Mouse (Mus musculus) stomach, embryonic 14.5 days (tissue): ENCODE data around the gene Eif1. TPM values are rescaled to one million over a fixed set of nuclear protein-coding genes. Genes with fewer than 3 reads are reported as not detected.
A peak's percentile ranks its signal among the peaks of the same experiment; 100 is the strongest.
"Not testable (repeated sequence)": the region's sequence is repeated elsewhere in the genome, so short reads cannot be mapped to it uniquely, and the experiment has no call there.

Source experiments
- ATAC-seq: fragments of 200-750 bp; cut with Nextera tagmentation; 2 replicates; pipeline ENCODE4 v1.8.0; 2017; ENCODE audit warnings: low read depth, moderate TSS enrichment; ENCODE audit not compliant: insufficient number of reproducible peaks, insufficient read depth, low FRiP score
- H3K27ac ChIP-seq: fragments of 300-500 bp; sonication (generic); 2 replicates; pipeline ENCODE4 v1.5.1; 2014; ENCODE audit warnings: mild to moderate bottlenecking, low read length, moderate library complexity, mixed read lengths
- H3K27me3 ChIP-seq: fragments of 300-500 bp; sonication (generic); 2 replicates; pipeline ENCODE4 v1.6.1; 2014; ENCODE audit warnings: low read length, control low read depth, mixed read lengths; ENCODE audit not compliant: control insufficient read depth, insufficient read depth
- H3K36me3 ChIP-seq: fragments of 300-500 bp; sonication (generic); 2 replicates; pipeline ENCODE4 v1.6.1; 2014; ENCODE audit warnings: mild to moderate bottlenecking, control low read depth, low read length, moderate library complexity, mixed read lengths; ENCODE audit not compliant: control insufficient read depth, insufficient read depth
- H3K4me1 ChIP-seq: fragments of 300-500 bp; sonication (generic); 2 replicates; pipeline ENCODE4 v1.6.1; 2014; ENCODE audit warnings: low read length, control low read depth, mixed read lengths; ENCODE audit not compliant: control insufficient read depth, insufficient read depth
- H3K4me2 ChIP-seq: fragments of 300-500 bp; sonication (generic); replicated peaks from 2 replicates; pipeline ENCODE4 v1.6.1; 2014; ENCODE audit warnings: low read depth, low read length, control low read depth
- H3K4me3 ChIP-seq: fragments of 300-500 bp; sonication (generic); 2 replicates; pipeline ENCODE4 v1.5.1; 2014; ENCODE audit warnings: low read depth, low read length, control low read depth
- H3K9ac ChIP-seq: fragments of 300-500 bp; sonication (generic); replicated peaks from 2 replicates; pipeline ENCODE4 v1.6.1; 2014; ENCODE audit warnings: low read depth, mild to moderate bottlenecking, control low read depth, low read length, moderate library complexity, mixed read lengths
- H3K9me3 ChIP-seq: fragments of 300-500 bp; sonication (generic); 2 replicates; pipeline ENCODE4 v1.6.1; 2016; ENCODE audit warnings: low read depth, low read length, control low read depth; ENCODE audit not compliant: control insufficient read depth
- WGBS: fragments of 180-500 bp; shearing (Covaris S2); extraction: QIAGEN DNeasy Blood & Tissue Kit; methylation state at CpG from one replicate; pipeline ENCODE4 v1.1.7; 2014; 5-methylcytosine and 5-hydroxymethylcytosine counted together
- polyA plus RNA-seq: library from polyadenylated mRNA; unstranded; fragments of >200 nt; fragmentation: Nextera tagmentation; extraction: Ambion mirVana; gene quantifications from 2 replicates; pipeline ENCODE4 v1.2.1, GENCODE M21; 2014

The Eif1 gene
- polyA plus RNA-seq, 1 experiment from 2014 or later: 2,105 TPM

DNA sequence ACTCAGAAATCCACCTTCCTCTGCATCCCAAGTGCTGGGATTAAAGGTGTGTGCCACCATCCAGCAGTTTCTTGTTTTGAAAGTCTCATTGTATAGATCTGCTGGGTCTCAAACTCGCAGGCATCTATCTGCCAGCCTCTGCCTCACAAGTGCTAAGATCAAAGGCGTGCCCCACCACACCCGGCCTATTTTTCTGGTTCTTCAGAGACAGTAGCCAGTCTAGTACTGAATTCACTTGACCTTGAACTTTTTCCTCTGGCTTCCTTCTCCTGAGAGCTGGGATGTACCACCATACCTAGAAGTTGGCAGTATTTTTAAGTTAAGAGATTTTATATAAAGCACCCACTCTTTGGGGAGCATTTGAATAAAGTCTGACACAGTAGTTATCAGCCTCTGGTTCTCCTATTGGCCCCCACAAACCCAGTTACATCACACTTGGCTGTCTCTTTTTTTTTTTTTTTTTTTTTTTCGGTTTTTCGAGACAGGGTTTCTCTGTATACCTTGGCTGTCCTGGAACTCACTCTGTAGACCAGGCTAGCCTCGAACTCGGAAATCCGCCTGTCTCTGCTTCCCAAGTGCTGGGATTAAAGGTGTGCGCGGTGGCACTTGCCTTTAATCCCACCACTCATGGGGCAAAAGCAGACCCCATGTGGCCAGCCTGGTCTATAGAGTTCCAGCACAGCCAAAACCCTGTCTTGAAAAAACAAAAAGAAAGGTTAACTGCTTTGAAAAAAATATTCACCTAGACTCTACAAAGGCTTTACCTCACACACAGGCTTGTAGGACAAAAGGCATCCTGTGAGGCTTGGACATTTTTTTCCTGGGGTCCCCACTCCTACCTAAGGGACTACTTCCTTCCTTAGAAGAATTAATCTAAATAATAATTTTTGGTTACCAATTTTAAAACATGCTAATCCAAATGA, 895 bp upstream of the Eif1 start:
- Histone ChIP-seq H3K27ac (no peak overlapping the region), H3K9ac (no peak overlapping the region), H3K4me2 (peak overlapping the region; percentile 32), H3K9me3 (no peaks in the 10 kb centered on the region), H3K4me1 (no peaks in the 10 kb centered on the region), H3K27me3 (no peaks in the 10 kb centered on the region), H3K36me3 (peaks cover 19% of the 10 kb centered on the region), H3K4me3 (peak overlapping the region; percentile 10)
- no peak for ATAC-seq
- WGBS: 82% methylated on average over 10 of the region's 10 CpGs

DNA sequence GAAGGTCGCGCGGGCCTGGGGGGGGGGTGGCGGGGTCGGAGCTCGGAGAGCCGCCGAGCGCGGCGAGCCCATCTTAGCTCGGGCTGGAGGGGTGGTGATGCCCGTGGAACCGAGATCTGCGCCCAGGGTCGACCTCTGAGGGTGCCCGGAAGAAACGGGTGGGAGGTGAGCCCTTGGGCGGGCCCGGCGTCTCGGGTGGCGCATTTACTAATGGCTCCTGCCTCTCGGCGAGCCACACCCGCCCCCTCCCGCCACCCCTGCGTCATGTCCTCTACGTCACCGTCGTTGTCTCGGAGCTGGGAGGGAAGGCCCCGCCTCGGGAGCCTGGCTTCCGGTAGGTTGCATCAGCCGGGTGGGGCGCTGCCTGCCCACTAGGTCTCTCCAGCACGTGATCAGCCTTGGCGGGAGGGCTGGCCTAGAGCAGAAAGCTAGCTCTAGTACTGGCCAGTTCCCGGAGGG, 516 bp downstream of the Eif1 start:
- 0% methylated on average over 40 of the region's 40 CpGs for WGBS
- Histone ChIP-seq H3K9ac (peak overlapping the region; percentile 91), H3K27me3 (no peaks in the 10 kb centered on the region)

DNA sequence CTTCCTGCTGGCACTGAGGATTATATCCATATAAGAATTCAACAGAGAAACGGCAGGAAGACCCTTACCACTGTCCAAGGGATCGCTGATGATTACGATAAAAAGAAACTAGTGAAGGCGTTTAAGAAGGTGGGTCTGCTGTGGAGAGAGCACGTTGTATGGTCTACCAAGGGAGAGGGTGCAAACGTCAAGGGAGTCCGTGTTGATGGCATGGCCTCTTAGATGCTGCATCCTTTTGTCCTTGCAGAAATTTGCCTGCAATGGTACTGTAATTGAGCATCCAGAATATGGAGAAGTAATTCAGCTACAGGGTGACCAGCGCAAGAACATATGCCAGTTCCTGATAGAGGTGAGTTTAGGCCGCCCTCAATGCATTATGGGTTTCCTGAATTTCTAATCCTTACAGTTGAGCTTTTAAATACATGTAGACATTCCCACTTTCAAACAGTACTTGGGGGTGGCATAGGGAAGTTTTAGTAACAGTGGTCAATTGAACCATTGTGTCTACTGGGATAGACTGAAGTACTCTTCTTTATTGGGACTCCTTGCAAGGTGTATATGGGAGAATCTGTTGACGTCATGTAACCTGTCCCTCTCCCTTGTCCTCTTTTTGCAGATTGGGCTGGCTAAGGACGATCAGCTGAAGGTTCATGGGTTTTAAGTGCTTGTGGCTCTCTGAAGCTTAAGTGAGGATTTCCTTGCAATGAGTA, 1.2 kb downstream of the Eif1 start:
- peak overlapping the region; percentile 80 for H3K4me2 ChIP-seq
- peak overlapping the region; percentile 95 for H3K27ac ChIP-seq
- H3K36me3 ChIP-seq: peaks cover 19% of the 10 kb centered on the region
- H3K4me1 ChIP-seq, H3K27me3 ChIP-seq, H3K9me3 ChIP-seq, ATAC-seq: not testable (repeated sequence)
- WGBS: 18% methylated on average over 11 of the region's 11 CpGs
- peak overlapping the region; percentile 40 for H3K9ac ChIP-seq
- H3K4me3 ChIP-seq: peak overlapping the region; percentile 54

More for the DNA sequence above, 516 bp downstream of the Eif1 start:
- H3K4me3 ChIP-seq: peak overlapping the region; percentile 54
- H3K27ac ChIP-seq: peak overlapping the region; percentile 95
- H3K9me3 ChIP-seq: no peaks in the 10 kb centered on the region
- no peaks in the 10 kb centered on the region for H3K4me1 ChIP-seq
- H3K36me3 ChIP-seq: peaks cover 19% of the 10 kb centered on the region
- H3K4me2 ChIP-seq: peak overlapping the region; percentile 80
- ATAC-seq: peak; percentile 85

DNA sequence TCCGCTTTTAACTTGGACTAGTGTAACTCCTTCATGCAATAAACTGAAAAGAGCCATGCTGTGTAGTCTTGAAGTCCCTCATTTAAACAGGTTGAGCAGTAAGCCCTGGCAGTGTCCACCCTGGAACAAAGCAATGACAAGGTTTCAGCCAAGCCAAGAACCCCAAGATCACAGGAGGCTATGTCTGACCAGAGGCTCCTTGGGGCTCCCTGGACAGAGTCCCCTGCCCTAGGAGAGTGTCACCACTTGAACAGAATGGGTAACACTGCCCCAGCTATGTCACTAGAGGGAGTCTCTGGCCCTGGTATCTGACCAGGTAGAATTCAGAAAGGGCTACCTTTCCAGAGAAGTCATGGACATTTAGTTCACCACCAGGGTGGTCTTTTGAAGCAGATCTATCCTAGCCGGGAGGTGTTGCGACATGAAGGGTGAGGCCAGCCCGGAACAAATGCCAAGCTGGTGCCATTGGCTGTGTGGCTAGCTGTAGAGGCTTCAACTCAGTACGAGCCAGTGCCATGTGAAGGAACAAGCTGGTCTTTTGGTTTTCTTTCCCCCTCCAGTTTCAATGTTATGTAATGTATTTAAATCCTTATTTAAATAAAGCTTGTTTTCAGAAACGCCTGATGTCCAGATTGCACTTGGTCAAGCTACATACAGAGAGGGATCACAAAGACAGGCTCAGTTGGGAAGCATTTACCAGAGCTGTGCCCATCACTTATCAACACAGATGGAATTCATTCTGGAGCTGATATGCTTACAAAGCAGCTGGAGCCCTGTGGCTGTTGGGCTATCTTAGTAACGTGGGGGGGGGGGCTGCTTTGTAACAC, 2.0 kb downstream of the Eif1 start:
- H3K4me2 ChIP-seq, H3K27me3 ChIP-seq, H3K9ac ChIP-seq, H3K27ac ChIP-seq, H3K9me3 ChIP-seq, H3K4me3 ChIP-seq, ATAC-seq, H3K4me1 ChIP-seq: not testable (repeated sequence)
- H3K36me3 ChIP-seq: peaks cover 19% of the 10 kb centered on the region
- WGBS: 83% methylated on average over 7 of the region's 7 CpGs

DNA sequence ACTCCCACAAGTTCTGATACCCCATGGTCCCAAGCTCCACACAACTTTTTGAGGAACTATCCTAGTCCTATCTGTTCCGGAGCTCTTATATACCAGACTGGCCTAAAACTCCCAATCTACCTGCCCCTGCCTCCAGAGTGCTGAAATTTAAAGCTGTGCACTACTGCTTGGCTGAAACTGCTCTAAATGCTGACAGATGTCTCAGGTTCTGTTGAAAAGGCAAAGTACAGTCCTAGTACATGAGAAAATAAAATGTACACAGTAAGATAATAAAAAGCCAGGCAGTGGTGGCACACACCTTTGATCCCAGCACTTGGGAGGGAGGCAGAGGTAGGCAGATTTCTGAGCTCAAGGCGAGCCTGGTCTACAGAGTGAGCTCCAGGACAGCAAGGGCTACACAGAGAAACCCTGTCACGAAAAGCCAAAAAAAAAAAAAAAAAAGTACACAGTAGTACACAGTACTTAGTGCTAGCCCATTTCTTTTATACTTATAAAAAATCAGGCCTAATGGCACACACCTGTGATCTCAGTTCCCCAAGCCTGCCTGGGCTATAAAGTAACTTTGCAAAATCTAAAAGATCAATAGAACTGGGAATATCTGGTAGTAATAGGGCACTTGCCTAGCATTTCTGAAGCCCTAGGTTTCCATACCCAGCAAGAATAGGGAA, 3.0 kb downstream of the Eif1 start:
- Histone ChIP-seq H3K27ac (no peak overlapping the region), H3K9ac (no peak overlapping the region), H3K4me3 (no peak overlapping the region), H3K36me3 (peaks cover 19% of the 10 kb centered on the region), H3K4me1 (no peaks in the 10 kb centered on the region), H3K4me2 (no peak overlapping the region), H3K27me3 (no peaks in the 10 kb centered on the region), H3K9me3 (no peaks in the 10 kb centered on the region)
- ATAC-seq: no peak
- 72% methylated on average over 3 of the region's 3 CpGs for WGBS

DNA sequence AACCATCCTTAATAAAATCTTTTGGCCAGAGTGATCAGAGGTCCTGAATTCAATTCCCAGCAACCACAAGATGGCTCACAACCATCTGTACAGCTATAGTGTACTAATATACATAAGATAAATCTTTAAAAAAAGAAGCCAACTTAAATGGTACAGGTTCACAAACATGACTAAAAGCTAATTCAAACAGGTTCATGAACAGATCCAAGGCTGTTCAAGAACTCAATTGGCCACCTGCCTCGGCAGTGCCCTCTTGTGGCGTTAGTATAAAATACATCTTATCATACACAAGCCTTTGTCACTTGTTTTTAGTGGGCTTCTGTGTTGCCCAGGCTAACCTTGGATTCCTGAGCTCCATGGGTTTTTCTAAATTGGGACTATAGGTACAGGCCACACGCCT, 3.9 kb downstream of the Eif1 start:
- Histone ChIP-seq H3K4me1 (no peaks in the 10 kb centered on the region), H3K4me3 (no peak overlapping the region), H3K9me3 (no peaks in the 10 kb centered on the region), H3K27ac (no peak overlapping the region), H3K9ac (no peak overlapping the region), H3K36me3 (peaks cover 19% of the 10 kb centered on the region), H3K4me2 (no peak overlapping the region), H3K27me3 (no peaks in the 10 kb centered on the region)
- ATAC-seq: no peak
- WGBS: 17% methylated on average over 3 of the region's 3 CpGs

DNA sequence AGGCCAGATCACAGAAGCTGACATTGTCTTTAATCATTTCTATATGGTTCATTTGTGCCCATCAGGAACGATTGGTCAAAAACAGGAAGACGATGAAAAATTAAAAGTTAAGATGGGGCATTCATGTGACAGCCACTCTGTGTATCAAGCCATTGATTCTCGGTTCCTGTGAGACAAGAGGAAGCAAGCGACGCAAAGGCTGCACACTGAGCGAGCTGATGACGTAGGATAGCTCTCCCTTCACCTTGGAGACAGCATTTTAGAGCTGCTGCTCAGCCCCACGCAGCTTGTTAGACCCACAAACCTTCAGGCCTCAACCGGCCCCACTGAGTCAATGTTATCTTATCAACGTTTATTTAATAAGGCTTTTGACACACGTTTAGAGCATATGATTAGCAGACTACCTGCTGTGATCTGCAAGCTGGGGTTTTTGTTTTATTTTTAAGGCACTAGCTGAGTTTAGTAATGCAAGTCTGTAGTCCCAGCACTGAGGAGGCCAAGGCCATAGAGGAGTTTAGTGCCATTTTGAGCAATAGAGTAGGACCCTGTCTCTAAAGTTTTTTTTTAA, 5.5 kb downstream of the Eif1 start:
- no peak overlapping the region for H3K4me2 ChIP-seq
- H3K9me3 ChIP-seq: no peaks in the 10 kb centered on the region
- no peak overlapping the region for H3K27ac ChIP-seq
- H3K27me3 ChIP-seq: no peaks in the 10 kb centered on the region
- no peak for ATAC-seq
- H3K4me3 ChIP-seq: no peak overlapping the region
- no peak overlapping the region for H3K9ac ChIP-seq
- WGBS: 64% methylated on average over 11 of the region's 11 CpGs
- no peaks in the 10 kb centered on the region for H3K4me1 ChIP-seq
- peaks cover 19% of the 10 kb centered on the region for H3K36me3 ChIP-seq
